Mouse (Mus musculus): Measurements from ENCODE around the gene D630003M21Rik. TPM values are rescaled to one million over a fixed set of nuclear protein-coding genes. Genes with fewer than 3 reads are reported as not detected.
A peak's percentile ranks its signal among the peaks of the same experiment; 100 is the strongest.

D630003M21Rik gene
- total RNA-seq, 2 experiments from 2014 or later = 1.2 to 2.2 TPM

DNA sequence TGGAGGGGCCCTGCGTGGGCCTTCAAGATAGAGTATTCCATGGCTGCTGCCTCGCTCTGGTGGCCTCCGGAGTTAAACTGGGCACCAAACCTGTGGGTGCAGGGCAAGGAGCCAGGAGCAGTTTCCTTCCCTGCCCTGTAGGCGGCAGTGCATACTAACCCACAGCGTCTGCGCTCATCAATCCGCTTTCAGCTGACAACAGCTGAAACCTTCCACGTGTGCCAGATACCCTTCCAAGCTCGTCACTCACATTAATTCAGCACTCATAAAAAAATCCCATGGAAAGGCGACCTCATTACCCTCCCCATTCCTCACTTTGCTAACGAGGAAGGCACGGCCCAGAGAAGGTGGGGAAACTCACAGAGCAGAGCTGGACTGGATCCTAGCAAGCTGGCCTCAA lies 21.2 kb downstream of the D630003M21Rik start:
- no peak overlapping the region for H3K27ac ChIP-seq
- peak; percentile 90 for TF ChIP-seq CTCF (IDR thresholded peaks at IDR 0.05)
- intact Hi-C loops (cut with DNase I) = loop anchor here (1.0 to 5.0 kb wide), 3 partner anchors 50 to 601 kb away; partner anchors contain the start of gene Bpi
- peak; percentile 82 for DNase-seq
- H3K4me3 ChIP-seq = peak overlapping the region; percentile 25; the same call in 1 of the 2 replicates

DNA sequence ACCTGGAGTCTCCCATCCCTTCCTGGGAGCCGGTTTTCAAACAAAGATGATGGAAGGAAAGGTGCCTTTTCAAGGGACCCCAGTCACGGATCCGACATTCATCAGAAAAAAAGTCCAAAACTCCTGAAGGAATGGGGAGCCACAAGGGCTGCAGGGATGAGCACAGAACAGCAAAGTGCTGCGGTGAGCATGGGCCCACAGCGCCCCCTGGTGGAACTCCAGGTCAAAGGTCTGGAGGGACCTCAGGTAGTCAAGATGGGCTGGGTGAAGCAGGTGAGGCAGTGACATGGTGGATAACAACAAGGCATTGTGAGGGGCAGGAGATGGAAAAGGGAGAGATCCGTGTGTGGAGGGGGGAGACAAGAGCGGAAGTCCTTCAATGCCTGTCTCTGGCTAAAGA lies 24.9 kb downstream of the D630003M21Rik start:
- Histone ChIP-seq H3K4me3 (no peak overlapping the region), H3K27ac (no peak overlapping the region)
- DNase-seq = peak; percentile 86
- TF ChIP-seq CTCF (IDR thresholded peaks at IDR 0.05) = peak; percentile 99; the same call in 1 of the 2 replicates
- intact Hi-C loops (cut with DNase I) = loop anchor here (1.0 to 5.0 kb wide), 3 partner anchors 52 to 155 kb away; no protein-coding TSS in a partner anchor

- intact Hi-C loops (cut with DNase I) = loop anchor here (1.0 to 5.0 kb wide), 3 partner anchors 51 to 155 kb away; no protein-coding TSS in a partner anchor
- Histone ChIP-seq H3K27ac (no peak overlapping the region), H3K4me3 (no peak overlapping the region)
- TF ChIP-seq CTCF (IDR thresholded peaks at IDR 0.05) = no peak
- DNase-seq = no peak
Observed at GRCm38 (mm10) chr2:158203686-158204085, 25.3 kb downstream of the D630003M21Rik start.

GRCm38 (mm10) chr2:158199281-158199680 lies 29.7 kb downstream of the D630003M21Rik start:
- TF ChIP-seq CTCF (IDR thresholded peaks at IDR 0.05) = no peak
- peak; percentile 53 for DNase-seq

GRCm38 (mm10) chr2:158198861-158199260 lies 30.2 kb downstream of the D630003M21Rik start:
- no peak for DNase-seq
- no peak for TF ChIP-seq CTCF (IDR thresholded peaks at IDR 0.05)
- Histone ChIP-seq H3K27ac (no peak overlapping the region), H3K4me3 (no peak overlapping the region)
- intact Hi-C loops (cut with DNase I) = no loop called here

More at GRCm38 (mm10) chr2:158199281-158199680, 29.7 kb downstream of the D630003M21Rik start:
- intact Hi-C loops (cut with DNase I) = no loop called here
- H3K27ac ChIP-seq = no peak overlapping the region
- no peak overlapping the region for H3K4me3 ChIP-seq

GRCm38 (mm10) chr2:158197971-158198370 lies 31.1 kb downstream of the D630003M21Rik start:
- Histone ChIP-seq H3K27ac (no peak overlapping the region), H3K4me3 (no peak overlapping the region)
- intact Hi-C loops (cut with DNase I) = no loop called here
- DNase-seq = no peak
- no peak for TF ChIP-seq CTCF (IDR thresholded peaks at IDR 0.05)

DNA sequence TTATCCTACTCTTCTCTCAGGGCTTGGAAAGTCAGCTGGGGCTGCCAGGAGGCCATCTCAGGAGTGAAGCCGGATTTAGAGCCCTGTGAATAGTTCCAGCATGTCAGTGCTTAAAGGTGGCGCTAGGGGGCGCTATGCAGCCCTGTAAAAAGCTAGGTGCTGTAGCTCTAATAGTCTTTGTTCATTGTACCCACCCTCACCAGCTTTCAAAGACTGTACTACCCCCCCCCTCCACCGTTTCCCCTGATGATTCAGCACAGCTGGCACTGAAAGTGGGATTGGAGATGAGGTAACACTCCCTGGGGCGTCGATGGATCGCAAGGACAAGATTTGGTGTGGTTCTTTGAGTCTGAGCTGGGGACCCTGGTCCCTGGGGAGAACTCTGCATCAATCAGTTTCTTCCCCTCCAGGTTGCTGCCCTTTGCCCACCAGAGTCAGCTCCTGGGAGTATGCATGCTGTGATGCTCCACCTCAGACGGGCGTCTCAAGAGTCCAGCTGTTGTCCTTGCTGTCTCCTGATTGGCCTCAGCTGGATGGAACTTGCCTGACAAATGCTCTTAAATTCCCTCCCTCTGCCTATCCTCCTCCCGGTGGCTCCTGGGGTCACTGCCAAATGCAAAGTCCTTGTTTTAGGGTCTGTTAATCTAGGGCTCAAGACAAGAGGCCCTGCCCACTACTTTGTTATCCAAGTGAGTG lies 33.9 kb downstream of the D630003M21Rik start:
- peak; percentile 62 for DNase-seq
- intact Hi-C loops (cut with DNase I) = no loop called here
- Histone ChIP-seq H3K27ac (peak overlapping the region; percentile 32; the same call in 1 of the 2 replicates), H3K4me3 (no peak overlapping the region)
- TF ChIP-seq CTCF (IDR thresholded peaks at IDR 0.05) = peak; percentile 76

DNA sequence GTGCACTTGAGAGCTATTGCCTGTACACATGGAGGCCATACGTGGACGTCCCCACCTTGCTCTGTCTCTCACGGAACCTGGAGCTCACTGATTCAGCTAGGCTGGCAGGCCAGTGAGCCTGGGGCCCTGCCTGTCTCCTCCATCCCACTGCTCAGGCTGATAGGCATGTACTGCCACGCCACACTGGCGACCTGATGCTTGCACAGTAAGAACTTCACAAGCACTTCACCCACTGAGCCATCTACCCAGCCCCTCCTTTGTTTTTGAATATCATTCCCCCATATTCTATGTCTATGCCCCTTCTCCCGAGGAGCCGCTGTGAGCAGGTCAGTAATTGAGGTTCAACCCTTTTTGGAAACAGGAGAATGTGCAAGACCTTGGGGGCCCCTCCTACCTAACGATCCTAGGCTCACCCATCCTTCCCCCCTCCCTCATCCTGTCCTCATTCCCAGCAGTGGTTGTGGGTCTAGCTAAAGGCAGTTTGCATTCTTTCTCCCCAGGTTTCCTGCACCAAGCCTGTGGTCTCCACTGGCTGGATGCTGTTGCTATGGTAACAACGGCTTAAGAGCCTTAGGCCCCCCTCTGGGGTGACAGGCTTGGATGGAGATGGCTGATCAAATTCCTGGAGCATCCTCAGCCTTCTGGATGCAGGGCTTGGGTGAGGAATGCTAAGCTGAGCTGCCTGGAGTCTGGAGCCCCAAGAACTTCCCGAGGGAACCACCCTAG lies 35.2 kb downstream of the D630003M21Rik start:
- no peak overlapping the region for H3K27ac ChIP-seq
- H3K4me3 ChIP-seq = no peak overlapping the region
- no peak for DNase-seq
- no peak for TF ChIP-seq CTCF (IDR thresholded peaks at IDR 0.05)
- intact Hi-C loops (cut with DNase I) = no loop called here

DNA sequence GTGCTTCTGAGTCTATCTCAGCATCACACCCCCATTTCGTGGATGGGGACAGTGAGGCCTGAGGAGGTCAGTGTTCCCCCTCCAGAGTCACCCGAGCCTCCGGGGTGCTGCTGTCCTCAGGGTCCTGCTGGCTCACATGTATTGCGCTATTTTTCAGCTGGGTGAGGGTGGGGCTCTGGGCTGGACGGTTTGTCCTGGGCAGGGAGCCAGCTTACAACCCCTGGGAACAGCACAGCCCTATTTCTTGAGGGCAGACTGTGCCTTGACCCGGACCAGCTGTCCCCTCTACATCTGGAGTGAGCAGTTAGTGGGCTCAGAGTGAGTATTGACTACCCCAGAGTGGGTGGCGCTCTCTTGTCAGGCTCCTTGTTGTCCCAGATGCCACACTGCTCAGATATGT lies 37.9 kb downstream of the D630003M21Rik start:
- intact Hi-C loops (cut with DNase I) = no loop called here
- peak overlapping the region; percentile 25 for H3K27ac ChIP-seq

DNA sequence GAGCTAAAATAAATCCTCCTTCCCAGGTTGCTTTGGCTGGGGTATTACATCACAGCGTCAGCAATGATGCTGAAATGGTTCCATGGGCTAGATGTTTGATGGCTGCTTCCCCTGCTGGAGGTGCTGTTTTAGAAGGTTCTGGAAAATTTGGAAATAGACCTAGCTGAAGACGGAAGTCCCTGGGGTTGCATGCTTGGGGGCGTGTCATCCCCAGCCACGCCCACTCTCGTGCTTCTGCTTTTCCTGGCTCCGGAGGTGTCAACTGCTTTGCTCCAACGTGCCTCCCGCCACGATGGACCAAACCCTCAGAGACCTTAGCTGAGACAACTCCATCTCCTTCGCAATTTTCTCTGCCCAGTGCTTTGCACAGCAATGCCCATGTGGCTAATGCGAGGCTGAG lies 39.6 kb downstream of the D630003M21Rik start:
- intact Hi-C loops (cut with DNase I) = no loop called here
- DNase-seq = peak; percentile 12
- TF ChIP-seq CTCF (IDR thresholded peaks at IDR 0.05) = no peak
- no peak overlapping the region for H3K27ac ChIP-seq
- H3K4me3 ChIP-seq = no peak overlapping the region

More for the DNA sequence above, 37.9 kb downstream of the D630003M21Rik start:
- no peak overlapping the region for H3K4me3 ChIP-seq
- no peak for TF ChIP-seq CTCF (IDR thresholded peaks at IDR 0.05)
- peak; percentile 84 for DNase-seq

- no peak overlapping the region for H3K27ac ChIP-seq
- H3K4me3 ChIP-seq = no peak overlapping the region
- TF ChIP-seq CTCF (IDR thresholded peaks at IDR 0.05) = no peak
- DNase-seq = peak; percentile 6
- intact Hi-C loops (cut with DNase I) = no loop called here
Observed at GRCm38 (mm10) chr2:158186206-158186871, 42.7 kb downstream of the D630003M21Rik start.

- no peak for TF ChIP-seq CTCF (IDR thresholded peaks at IDR 0.05)
- peak; percentile 1 for DNase-seq
- H3K27ac ChIP-seq = no peak overlapping the region
- intact Hi-C loops (cut with DNase I) = no loop called here
- H3K4me3 ChIP-seq = no peak overlapping the region
Observed at GRCm38 (mm10) chr2:158183266-158183665, 45.8 kb downstream of the D630003M21Rik start.
